Mouse (Mus musculus) cortical plate, adult 2 months (tissue): ENCODE data around the gene Rps27.

Experiments
- CTCF ChIP-seq: fragments of 200-500 bp; IDR thresholded peaks from 2 replicates; pipeline ENCODE4 v1.5.1; 2011; ENCODE audit warnings: mild to moderate bottlenecking, control low read depth, low read length; ENCODE audit not compliant: insufficient read depth; ENCODE audit errors: extremely low read depth
- POLR2A ChIP-seq: fragments of 200-500 bp; IDR thresholded peaks from 2 replicates; pipeline ENCODE4 v1.6.1; 2011; ENCODE audit warnings: mild to moderate bottlenecking, low read length, control low read depth; ENCODE audit not compliant: insufficient read depth; ENCODE audit errors: extremely low read depth

DNA sequence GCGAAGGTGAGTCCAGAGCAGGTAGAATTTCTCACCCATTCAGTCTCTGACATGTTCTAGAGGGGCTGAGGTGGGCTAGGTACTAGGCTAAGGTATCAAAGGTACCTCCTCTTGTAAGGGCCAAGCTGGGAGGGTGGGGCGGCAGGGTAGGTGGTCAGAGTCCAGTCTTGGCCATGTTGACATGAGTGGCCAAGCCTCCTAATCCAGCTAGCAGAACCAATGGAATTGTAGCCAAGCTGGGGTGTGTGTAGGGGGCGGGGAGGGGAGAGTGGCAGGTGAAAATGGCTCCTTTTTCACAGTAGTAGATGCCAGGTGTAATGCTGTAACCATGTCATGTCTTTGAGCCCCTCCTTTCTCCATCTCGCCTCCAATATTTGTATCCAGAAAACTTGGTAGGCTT lies 45.1 kb upstream of the Rps27 start:
- TF ChIP-seq CTCF = no peak
- TF ChIP-seq POLR2A = no peak
